Mouse (Mus musculus) CD4-positive naive resting alpha-beta T cell, adult 57 days (primary cell): ENCODE measurements around the gene Agtr2. TPM values are rescaled to one million over a fixed set of nuclear protein-coding genes. Genes with fewer than 3 reads are reported as not detected.

Experiments used
- total RNA-seq: library from RNA; stranded (reverse); gene quantifications from one replicate; pipeline ENCODE4 v1.2.4, GENCODE M21; 2023

The Agtr2 gene
- not detected for total RNA-seq

DNA sequence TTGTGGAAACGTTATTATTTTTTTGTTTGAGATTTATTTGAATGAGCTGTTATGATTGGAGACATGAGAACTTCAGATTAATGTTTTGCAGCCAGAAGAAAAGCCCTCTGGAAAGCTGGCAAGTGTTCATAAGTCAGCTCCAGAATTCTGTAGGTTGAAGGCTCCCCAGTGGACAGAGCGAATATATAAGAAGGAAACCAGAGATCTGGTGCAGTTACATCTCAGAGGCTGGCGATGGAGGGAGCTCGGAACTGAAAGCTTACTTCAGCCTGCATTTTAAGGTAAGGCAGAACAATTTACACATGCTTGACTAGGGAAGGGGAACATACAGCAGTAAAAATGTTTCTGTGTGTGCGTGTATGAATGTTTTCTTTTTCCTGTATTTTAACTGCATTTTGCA lies at the start of gene Agtr2:
Gene Agtr2 (plus strand): TSS at position 131 of the 400 bp plus-strand sequence.

Other genes with a start within 250 kb of the Agtr2 start
- not detected for gene Slc6a14, start 230.4 kb downstream of the Agtr2 start, total RNA-seq